19 mouse cellular contexts compared by ENCODE assay signal in genomic region chr1:50637992-50638391, GRCm38 (mm10).
DNase-seq lines count a peak whose midpoint lies in the region.
"Had no signal": no experiment of that assay in that cellular context is flagged by ENCODE, and none has a peak within 500 bp of the region (broad histone marks: within the 10 kb centered on the region; RNA-seq: fewer than 3 reads in every experiment).

No protein-coding gene starts in this region.

- intact Hi-C loops in heart, postnatal 36 days (cut with DNase I) = no loop called here

- DNase-seq in ES-CJ7 (ENCODE audit: low read depth, low spot score) (peak; percentile 63), R1 (ENCODE audit: low read depth, low spot score) (peak; percentile 63), ZHBTc4 (ENCODE audit: low read depth, low spot score) (peak; percentile 15)
- no peak for DNase-seq in lung, postnatal 10 days
- no peak for DNase-seq in yolk sac, embryonic 10.5 days (ENCODE audit: low spot score)
- no peak for DNase-seq in heart, postnatal 36 days
- DNase-seq: adrenal gland, adult 2 months; adrenal gland, adult 8-10 months; adrenal gland, postnatal 10 days; adrenal gland, postnatal 14 days; adrenal gland, postnatal 25 days; adrenal gland, postnatal 36 days; B cell, adult 2 months; cerebellum, adult 11 months; cerebellum, adult 11-12 months; cerebellum, adult 18-20 months; cerebellum, adult 2 months; cerebellum, adult 8-10 months; cerebellum, adult 9-10 months had no signal

Comparison
In these comparisons a context has a peak if more than half of its experiments do, and no peak if none do; other contexts are left out.
1. DNase-seq: peak in ES-CJ7 (single experiment), R1 (single experiment) and ZHBTc4 (single experiment); none in lung, postnatal 10 days (single experiment), yolk sac, embryonic 10.5 days (single experiment) and heart, postnatal 36 days (0 of 2).